Mouse (Mus musculus) forebrain, postnatal 0 days (tissue): Measurements from ENCODE around the gene Agbl5. TPM values are rescaled to one million over a fixed set of nuclear protein-coding genes. Genes with fewer than 3 reads are reported as not detected.
"Not testable (repeated sequence)": the region's sequence is repeated elsewhere in the genome, so short reads cannot be mapped to it uniquely, and the experiment has no call there.

Experiments used
- ATAC-seq: fragments of 200-750 bp; cut with Nextera tagmentation; 2 replicates; pipeline ENCODE4 v1.8.0; 2017; ENCODE audit warnings: mild to moderate bottlenecking, moderate library complexity
- DNase-seq: peaks from one replicate; pipeline ENCODE4 v3.0.0-alpha.2; 2015
- H3K27ac ChIP-seq: fragments of 300-500 bp; sonication (generic); 2 replicates; pipeline ENCODE4 v1.5.1; 2014; ENCODE audit warnings: low read depth, mild to moderate bottlenecking, antibody characterized with exemption, low read length, moderate library complexity, mixed read lengths
- H3K27me3 ChIP-seq: fragments of 300-500 bp; sonication (generic); 2 replicates; pipeline ENCODE4 v1.6.1; 2014; ENCODE audit warnings: mild to moderate bottlenecking, low read length, mixed read lengths; ENCODE audit not compliant: insufficient read depth
- H3K36me3 ChIP-seq: fragments of 300-500 bp; sonication (generic); 2 replicates; pipeline ENCODE4 v1.6.1; 2014; ENCODE audit warnings: mild to moderate bottlenecking, moderate library complexity; ENCODE audit not compliant: insufficient read depth
- H3K4me1 ChIP-seq: fragments of 300-500 bp; sonication (generic); 2 replicates; pipeline ENCODE4 v1.6.1; 2014; ENCODE audit warnings: antibody characterized with exemption; ENCODE audit not compliant: insufficient read depth
- H3K4me2 ChIP-seq: fragments of 300-500 bp; sonication (generic); 2 replicates; pipeline ENCODE4 v1.6.1; 2014; ENCODE audit warnings: low read depth, mild to moderate bottlenecking, moderate library complexity
- H3K4me3 ChIP-seq: fragments of 300-500 bp; sonication (generic); 2 replicates; pipeline ENCODE4 v1.5.1; 2014; ENCODE audit warnings: low read depth, low read length, mixed read lengths
- H3K9ac ChIP-seq: fragments of 300-500 bp; sonication (generic); 2 replicates; pipeline ENCODE4 v1.6.1; 2014; ENCODE audit warnings: mild to moderate bottlenecking
- H3K9me3 ChIP-seq: fragments of 300-500 bp; sonication (generic); 2 replicates; pipeline ENCODE4 v1.6.1; 2016; ENCODE audit warnings: low read length
- CTCF ChIP-seq: sonication (generic); IDR thresholded peaks from 2 replicates; pipeline ENCODE4 v1.5.1; 2016; ENCODE audit warnings: antibody characterized with exemption, control low read depth, low read depth
- WGBS: fragments of 180-500 bp; shearing (Covaris S2); extraction: QIAGEN DNeasy Blood & Tissue Kit; methylation state at CpG from one replicate; pipeline ENCODE4 v1.1.7; 2014; 5-methylcytosine and 5-hydroxymethylcytosine counted together
- polyA plus RNA-seq: library from polyadenylated mRNA; unstranded; fragments of >200 nt; fragmentation: Nextera tagmentation; extraction: Ambion mirVana; gene quantifications from 2 replicates; pipeline ENCODE4 v1.2.1, GENCODE M21; 2015
- total RNA-seq: library from RNA; depleted of rRNA; stranded (reverse); fragments of >200 nt; gene quantifications from 2 replicates; pipeline ENCODE4 v1.2.3, GENCODE M21; 2014

Gene Agbl5
- total and polyA plus RNA-seq, 2 experiments from 2014 or later = 21.5 to 52.2 TPM

DNA sequence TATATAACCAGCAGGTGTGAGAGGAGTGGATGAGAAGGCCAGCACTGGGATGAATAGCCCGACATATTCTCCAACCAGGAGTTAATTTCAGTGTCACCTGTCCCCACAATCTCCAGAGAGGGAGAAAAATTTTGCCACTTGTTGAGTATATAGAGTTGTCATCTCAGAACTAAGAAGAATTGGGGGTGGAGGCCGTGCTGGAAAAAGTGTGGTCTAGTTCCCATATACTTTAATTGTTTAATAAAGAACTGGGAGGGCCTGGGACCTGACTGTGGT is 18.4 kb upstream of the Agbl5 start:
- H3K4me1 ChIP-seq = peaks cover 12% of the 10 kb centered on the region
- peak overlapping the region; percentile 83 for H3K4me2 ChIP-seq
- H3K9me3 ChIP-seq = no peaks in the 10 kb centered on the region
- peak overlapping the region; percentile 90 for H3K4me3 ChIP-seq
- peaks cover 60% of the 10 kb centered on the region for H3K36me3 ChIP-seq
- WGBS = 22% methylated on average over 2 of the region's 2 CpGs
- no peak for DNase-seq
- no peaks in the 10 kb centered on the region for H3K27me3 ChIP-seq
- H3K27ac ChIP-seq = 0 out of 2 replicates have a peak overlapping the region, but pooled peaks have one; percentile 62
- TF ChIP-seq CTCF = no peak
- no peak for ATAC-seq
- H3K9ac ChIP-seq = peak overlapping the region; percentile 81

DNA sequence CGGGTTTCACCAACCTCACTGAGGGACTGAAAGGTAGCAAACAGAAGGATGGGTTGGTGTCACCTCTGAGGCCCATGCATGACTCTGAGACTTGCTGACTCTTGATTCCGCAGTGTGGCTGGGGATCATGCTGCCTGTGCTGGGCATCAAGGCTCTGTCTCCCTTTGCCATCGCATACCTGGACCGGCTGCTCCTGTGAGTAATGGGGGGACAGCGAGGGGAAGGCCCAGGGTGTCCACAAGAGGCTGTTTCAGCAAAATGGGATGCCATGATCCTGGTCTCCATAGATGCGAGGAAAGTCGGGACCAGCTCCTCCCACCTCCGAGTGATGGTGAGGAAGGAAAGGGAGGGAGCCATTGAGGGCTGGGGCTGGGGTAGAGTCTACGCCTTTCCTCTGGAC is 15.9 kb upstream of the Agbl5 start:
- H3K27me3 ChIP-seq = no peaks in the 10 kb centered on the region
- H3K36me3 ChIP-seq = peaks cover 67% of the 10 kb centered on the region
- WGBS = 93% methylated on average over 9 of the region's 9 CpGs
- TF ChIP-seq CTCF = no peak
- no peak for ATAC-seq
- no peaks in the 10 kb centered on the region for H3K9me3 ChIP-seq
- H3K9ac ChIP-seq = no peak overlapping the region
- no peak overlapping the region for H3K4me2 ChIP-seq
- no peak overlapping the region for H3K27ac ChIP-seq
- H3K4me1 ChIP-seq = peaks cover 12% of the 10 kb centered on the region
- H3K4me3 ChIP-seq = no peak overlapping the region
- DNase-seq = no peak

DNA sequence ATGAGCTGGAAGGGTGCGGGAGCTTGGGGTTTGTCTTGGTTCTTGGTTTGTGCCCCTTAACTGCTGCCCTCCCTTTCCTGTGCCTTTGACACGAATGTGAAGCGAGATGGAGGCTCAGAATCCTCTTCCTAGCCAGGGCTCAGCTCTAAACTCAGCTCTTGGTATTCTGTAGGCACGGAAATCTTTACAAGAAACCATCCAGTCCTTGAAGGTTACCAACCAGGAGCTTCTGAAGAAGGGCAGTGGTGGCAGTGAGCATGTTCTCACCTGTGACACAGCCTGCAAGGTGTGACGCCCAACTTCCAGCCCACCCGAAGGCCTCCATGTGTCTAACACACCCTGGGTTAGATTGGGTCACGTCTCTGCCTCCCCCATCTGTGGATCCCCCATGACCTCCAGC is 14.1 kb upstream of the Agbl5 start:
- H3K9ac ChIP-seq = no peak overlapping the region
- no peak for TF ChIP-seq CTCF
- H3K4me3 ChIP-seq = no peak overlapping the region
- DNase-seq (no peak), ATAC-seq (no peak)
- no peaks in the 10 kb centered on the region for H3K9me3 ChIP-seq
- no peak overlapping the region for H3K4me2 ChIP-seq
- no peaks in the 10 kb centered on the region for H3K27me3 ChIP-seq
- no peak overlapping the region for H3K27ac ChIP-seq
- H3K36me3 ChIP-seq = peaks cover 69% of the 10 kb centered on the region
- WGBS = 93% methylated on average over 7 of the region's 7 CpGs
- peaks cover 12% of the 10 kb centered on the region for H3K4me1 ChIP-seq

DNA sequence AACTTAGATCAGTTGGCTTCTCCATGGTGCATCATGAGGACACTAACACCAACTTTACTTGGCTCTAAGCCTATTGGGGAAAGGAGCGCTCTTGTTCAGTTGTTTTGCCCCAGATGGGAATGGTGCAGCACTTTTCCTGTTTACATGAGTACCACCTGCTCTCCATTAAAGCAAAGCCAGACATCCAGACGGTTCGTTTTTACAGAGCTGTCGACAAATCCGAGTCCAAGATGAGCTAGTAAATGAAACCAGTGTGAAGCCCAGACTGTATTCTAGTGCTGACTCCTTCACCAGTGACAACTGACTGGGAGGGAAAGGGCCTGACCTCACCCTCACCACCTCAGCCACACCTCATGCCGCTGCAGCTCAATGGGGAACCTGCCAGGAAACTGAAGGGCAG is 9.9 kb upstream of the Agbl5 start:
- Histone ChIP-seq H3K4me1 (0 out of 2 replicates have a peak, but pooled peaks cover 3% of the 10 kb centered on the region), H3K36me3 (peaks cover 42% of the 10 kb centered on the region), H3K27ac (peak overlapping the region; percentile 50; the same call in 1 of the 2 replicates), H3K9me3 (no peaks in the 10 kb centered on the region), H3K4me3 (no peak overlapping the region), H3K4me2 (no peak overlapping the region), H3K27me3 (no peaks in the 10 kb centered on the region), H3K9ac (no peak overlapping the region)
- no peak for TF ChIP-seq CTCF
- DNase-seq (peak; percentile 78), ATAC-seq (peak; percentile 69)
- WGBS = 45% methylated on average over 6 of the region's 6 CpGs

DNA sequence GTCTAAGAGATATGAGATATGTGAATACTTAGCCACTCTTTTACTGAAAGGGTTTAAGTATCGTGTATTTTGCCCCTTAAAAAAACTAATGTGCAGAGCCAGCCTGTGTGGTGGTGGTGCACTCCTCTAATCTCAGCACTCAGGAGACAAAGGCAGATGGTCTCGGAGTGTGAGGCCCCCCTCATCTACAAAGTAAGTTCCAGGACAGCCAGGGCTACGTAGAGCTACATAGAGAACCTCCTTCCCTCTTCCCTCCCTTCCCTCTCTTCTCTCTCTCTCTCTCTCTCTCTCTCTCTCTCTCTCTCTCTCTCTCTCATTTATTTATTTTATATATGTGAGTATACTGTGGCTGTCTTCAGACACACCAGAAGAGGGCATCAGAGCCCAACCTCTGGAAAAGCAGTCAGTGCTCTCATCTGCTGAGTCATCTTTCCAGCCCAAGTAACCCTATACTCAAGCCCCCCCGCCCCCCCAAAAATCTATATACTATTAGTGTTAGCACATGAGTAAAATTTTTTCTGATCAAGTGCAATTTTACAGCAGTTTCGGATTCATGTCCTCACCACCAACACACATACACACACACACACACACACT is 9.0 kb upstream of the Agbl5 start:
- no peak overlapping the region for H3K9ac ChIP-seq
- WGBS = 74% methylated on average over 5 of the region's 5 CpGs
- peak; percentile 23 for DNase-seq
- H3K36me3 ChIP-seq = peaks cover 34% of the 10 kb centered on the region
- TF ChIP-seq CTCF = 0 out of 2 replicates have a peak, but pooled peaks have one; percentile 20
- H3K4me3 ChIP-seq = no peak overlapping the region
- 0 out of 2 replicates have a peak, but pooled peaks cover 3% of the 10 kb centered on the region for H3K4me1 ChIP-seq
- H3K9me3 ChIP-seq = no peaks in the 10 kb centered on the region
- ATAC-seq = peak; percentile 67; the same call in 1 of the 2 replicates
- H3K27me3 ChIP-seq = no peaks in the 10 kb centered on the region
- H3K27ac ChIP-seq = no peak overlapping the region
- H3K4me2 ChIP-seq = no peak overlapping the region

DNA sequence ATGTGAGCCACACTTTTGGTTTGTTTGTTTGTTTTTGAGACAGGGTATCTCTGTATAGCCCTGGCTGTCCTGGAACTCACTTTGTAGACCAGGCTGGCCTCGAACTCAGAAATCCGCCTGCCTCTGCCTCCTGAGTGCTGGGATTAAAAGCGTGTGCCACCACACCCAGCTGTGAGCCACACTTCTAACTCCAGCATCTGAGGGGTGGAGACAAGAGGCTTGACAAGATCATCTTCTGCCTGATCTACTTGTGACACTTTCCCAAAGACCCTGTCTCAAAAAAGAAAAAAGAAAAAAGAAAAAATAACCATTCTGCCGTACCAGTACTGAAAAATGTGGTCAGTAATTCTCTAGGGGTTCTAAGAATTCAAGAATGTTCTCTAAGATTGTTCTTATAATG is 6.7 kb upstream of the Agbl5 start:
- H3K4me3 ChIP-seq, H3K27me3 ChIP-seq, ATAC-seq, H3K27ac ChIP-seq, H3K4me1 ChIP-seq, H3K9ac ChIP-seq, DNase-seq, H3K9me3 ChIP-seq, H3K4me2 ChIP-seq: not testable (repeated sequence)
- 87% methylated on average over 4 of the region's 4 CpGs for WGBS
- peaks cover 10% of the 10 kb centered on the region for H3K36me3 ChIP-seq

DNA sequence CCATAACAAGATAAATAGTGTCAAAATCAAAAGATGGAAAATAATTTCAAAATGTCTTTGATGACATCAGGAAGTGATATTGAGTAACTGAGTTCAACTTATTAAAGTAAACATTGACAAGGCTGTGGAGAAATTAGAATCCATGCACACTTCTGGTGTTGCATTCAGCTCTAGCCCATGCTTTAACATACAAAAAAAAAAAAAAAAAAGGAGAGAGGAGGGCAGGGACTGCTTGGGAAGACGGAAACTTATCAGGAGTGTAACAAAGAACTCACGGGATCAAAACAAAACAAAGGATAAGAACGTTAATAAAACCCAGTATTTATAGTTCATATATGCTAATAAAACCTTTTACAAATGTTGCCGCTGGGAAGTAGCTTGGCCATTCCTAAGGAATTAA is 2.3 kb upstream of the Agbl5 start:
- 28% methylated on average over 4 of the region's 4 CpGs for WGBS
- Histone ChIP-seq H3K4me3 (no peak overlapping the region), H3K27ac (no peak overlapping the region)

More for the DNA sequence above, 2.3 kb upstream of the Agbl5 start:
- TF ChIP-seq CTCF = no peak
- no peaks in the 10 kb centered on the region for H3K27me3 ChIP-seq
- no peak overlapping the region for H3K9ac ChIP-seq
- no peaks in the 10 kb centered on the region for H3K9me3 ChIP-seq
- ATAC-seq (no peak), DNase-seq (no peak)
- 0 out of 2 replicates have a peak overlapping the region, but pooled peaks have one; percentile 85 for H3K4me2 ChIP-seq
- H3K36me3 ChIP-seq = peaks cover 5% of the 10 kb centered on the region
- peaks cover 9% of the 10 kb centered on the region for H3K4me1 ChIP-seq
